Mouse (Mus musculus) mouse trophoblast stem cell (cell line): ENCODE measurements around the gene Zbtb21.
"Not testable (repeated sequence)": the region's sequence is repeated elsewhere in the genome, so short reads cannot be mapped to it uniquely, and the experiment has no call there.

Experiments
- in situ Hi-C, 2 experiments: fragments of 300-500 bp; cut with MseI, MboI; formaldehyde crosslinking; loops; 2 replicates in 1 of 2; 3 replicates in 1 of 2; pipeline ENCODE4 v1.15.1; 2025

The Zbtb21 gene

GRCm38 (mm10) chr16:97962151-97962948 is at the start of gene Zbtb21, which contains the start of gene C2cd2:
TSS of gene Zbtb21 (minus strand) at chr16:97962622.
TSS of gene C2cd2 (minus strand) at chr16:97962598.
- in situ Hi-C loops: no loop called here

- in situ Hi-C loops: not testable (repeated sequence)
These were observed 34.9 kb upstream of the Zbtb21 start for GRCm38 (mm10) chr16:97997383-97997731.

- in situ Hi-C loops: no loop called here
These were observed 34.4 kb upstream of the Zbtb21 start, which contains the start of gene B230307C23Rik for GRCm38 (mm10) chr16:97996616-97997382. TSS of gene B230307C23Rik (plus strand) at chr16:97997315.

- in situ Hi-C loops: no loop called here
These were observed 33.6 kb upstream of the Zbtb21 start for GRCm38 (mm10) chr16:97995849-97996615.

- in situ Hi-C loops: not testable (repeated sequence)
These were observed 30.1 kb upstream of the Zbtb21 start for GRCm38 (mm10) chr16:97992477-97992876.

GRCm38 (mm10) chr16:97991517-97991916 is 29.1 kb upstream of the Zbtb21 start:
- in situ Hi-C loops: no loop called here

- in situ Hi-C loops: no loop called here
These were observed 22.2 kb upstream of the Zbtb21 start for GRCm38 (mm10) chr16:97984589-97984988.

- in situ Hi-C loops: no loop called here
These were observed 18.9 kb upstream of the Zbtb21 start for GRCm38 (mm10) chr16:97981362-97981761.

- in situ Hi-C loops: no loop called here
These were observed 15.3 kb upstream of the Zbtb21 start for GRCm38 (mm10) chr16:97977722-97978121.

GRCm38 (mm10) chr16:97977277-97977676 is 14.9 kb upstream of the Zbtb21 start:
- in situ Hi-C loops: no loop called here

GRCm38 (mm10) chr16:97963956-97964540 is 1.6 kb upstream of the Zbtb21 start:
- in situ Hi-C loops: no loop called here

- in situ Hi-C loops: no loop called here
These were observed 856 bp downstream of the Zbtb21 start for GRCm38 (mm10) chr16:97961381-97962150.

- in situ Hi-C loops: no loop called here
These were observed 2.1 kb downstream of the Zbtb21 start for GRCm38 (mm10) chr16:97960348-97960747.

GRCm38 (mm10) chr16:97958401-97958973 is 3.9 kb downstream of the Zbtb21 start:
- in situ Hi-C loops: no loop called here

GRCm38 (mm10) chr16:97957626-97958025 is 4.8 kb downstream of the Zbtb21 start:
- in situ Hi-C loops: no loop called here

- in situ Hi-C loops: no loop called here
These were observed 6.4 kb downstream of the Zbtb21 start for GRCm38 (mm10) chr16:97956011-97956410.

GRCm38 (mm10) chr16:97953300-97953699 is 9.1 kb downstream of the Zbtb21 start:
- in situ Hi-C loops: no loop called here

GRCm38 (mm10) chr16:97952801-97953200 is 9.6 kb downstream of the Zbtb21 start:
- in situ Hi-C loops: no loop called here

- in situ Hi-C loops: no loop called here
These were observed 10.1 kb downstream of the Zbtb21 start for GRCm38 (mm10) chr16:97952371-97952770.

- in situ Hi-C loops: no loop called here
These were observed 12.4 kb downstream of the Zbtb21 start for GRCm38 (mm10) chr16:97950061-97950460.
